Mouse (Mus musculus) heart, embryonic 12.5 days (tissue): ENCODE data around the gene Fbxl5. TPM values are rescaled to one million over a fixed set of nuclear protein-coding genes. Genes with fewer than 3 reads are reported as not detected.

Experiments used
- ATAC-seq: fragments of 200-750 bp; cut with Nextera tagmentation; 2 replicates; pipeline ENCODE4 v1.8.0; 2017; ENCODE audit warnings: moderate TSS enrichment, moderate library complexity; ENCODE audit not compliant: insufficient number of reproducible peaks, low FRiP score
- H3K27ac ChIP-seq: fragments of 300-500 bp; sonication (generic); 2 replicates; pipeline ENCODE4 v1.5.1; 2016; ENCODE audit warnings: mild to moderate bottlenecking, moderate library complexity; ENCODE audit not compliant: poor library complexity, severe bottlenecking
- H3K27me3 ChIP-seq: fragments of 300-500 bp; sonication (generic); replicated peaks from 2 replicates; pipeline ENCODE4 v1.6.1; 2016; ENCODE audit warnings: mild to moderate bottlenecking, moderate library complexity
- H3K36me3 ChIP-seq: fragments of 300-500 bp; sonication (generic); 2 replicates; pipeline ENCODE4 v1.6.1; 2016; ENCODE audit warnings: mild to moderate bottlenecking, moderate library complexity
- H3K4me1 ChIP-seq: fragments of 300-500 bp; sonication (generic); replicated peaks from 2 replicates; pipeline ENCODE4 v1.6.1; 2016; ENCODE audit warnings: mild to moderate bottlenecking
- H3K4me2 ChIP-seq: fragments of 300-500 bp; sonication (generic); 2 replicates; pipeline ENCODE4 v1.6.1; 2016; ENCODE audit warnings: mild to moderate bottlenecking, moderate library complexity
- H3K4me3 ChIP-seq: fragments of 300-500 bp; sonication (generic); 2 replicates; pipeline ENCODE4 v1.5.1; 2016; ENCODE audit warnings: mild to moderate bottlenecking
- H3K9ac ChIP-seq: fragments of 300-500 bp; sonication (generic); 2 replicates; pipeline ENCODE4 v1.6.1; 2016; ENCODE audit warnings: mild to moderate bottlenecking, moderate library complexity
- H3K9me3 ChIP-seq: fragments of 300-500 bp; sonication (generic); replicated peaks from 2 replicates; pipeline ENCODE4 v1.6.1; 2016; ENCODE audit warnings: mild to moderate bottlenecking, moderate library complexity
- WGBS: fragments of 180-500 bp; shearing (Covaris S2); methylation state at CpG from one replicate; pipeline ENCODE4 v1.1.7; 2016; 5-methylcytosine and 5-hydroxymethylcytosine counted together
- polyA plus RNA-seq: library from polyadenylated mRNA; unstranded; fragments of >200 nt; fragmentation: Nextera tagmentation; extraction: Ambion mirVana; gene quantifications from 2 replicates; pipeline ENCODE4 v1.2.1, GENCODE M21; 2016

Gene Fbxl5
- polyA plus RNA-seq, 1 experiment from 2014 or later = 48.2 TPM

DNA sequence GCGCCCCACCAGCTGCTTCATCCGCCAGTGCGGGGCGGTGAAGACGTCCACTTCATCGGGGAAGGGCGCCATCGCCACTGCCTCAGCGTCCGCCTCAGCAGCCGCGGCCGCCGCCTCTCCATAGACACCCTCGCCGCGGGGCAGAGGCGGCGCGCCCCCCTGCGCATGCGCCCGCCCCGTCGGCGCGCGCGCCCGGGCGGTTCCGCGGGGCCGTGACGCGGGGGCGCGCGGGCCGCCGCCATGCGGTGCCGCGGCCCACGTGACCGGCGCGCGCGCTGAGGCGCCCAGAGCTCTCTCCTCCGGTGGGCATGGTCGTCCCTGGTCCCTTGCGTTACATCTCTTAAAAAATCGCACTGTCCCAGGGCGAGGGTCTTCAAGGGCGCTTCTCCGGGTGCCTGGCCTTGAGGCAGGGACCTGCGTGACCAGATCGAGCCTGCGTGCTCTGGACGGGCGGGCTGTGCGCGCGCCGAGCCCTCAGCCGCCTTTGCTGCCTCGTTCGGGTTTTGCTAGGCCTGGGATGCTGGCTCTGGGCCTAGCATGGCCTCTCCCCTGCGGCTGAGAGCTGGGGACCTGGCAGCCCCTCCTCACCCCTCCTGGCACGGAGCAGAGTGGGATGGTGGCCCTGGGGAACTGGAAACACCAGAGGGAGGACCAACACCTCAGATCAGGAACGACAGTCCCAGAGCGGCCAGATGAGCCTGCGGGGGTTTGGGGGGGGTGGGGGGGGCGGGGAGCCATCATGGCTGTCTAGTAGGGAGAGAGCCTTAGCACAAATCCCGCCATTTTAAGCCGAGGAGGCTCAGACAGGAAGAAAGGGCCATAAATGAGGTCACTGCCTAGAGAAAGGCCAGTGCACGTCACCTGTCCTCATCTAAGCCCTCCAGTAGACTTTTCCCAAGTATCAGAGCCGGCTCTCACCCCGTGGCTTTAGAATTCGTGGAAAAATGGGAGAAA is 39.2 kb downstream of the Fbxl5 start:
- peak overlapping the region; percentile 92 for H3K27ac ChIP-seq
- peak overlapping the region; percentile 97 for H3K9ac ChIP-seq
- peak overlapping the region; percentile 78 for H3K4me2 ChIP-seq
- no peaks in the 10 kb centered on the region for H3K27me3 ChIP-seq
- no peaks in the 10 kb centered on the region for H3K9me3 ChIP-seq
- H3K4me3 ChIP-seq = peak overlapping the region; percentile 85
- peaks cover 15% of the 10 kb centered on the region for H3K4me1 ChIP-seq
- peak; percentile 92 for ATAC-seq
- 4% methylated on average over 82 of the region's 82 CpGs for WGBS
- 0 out of 2 replicates have a peak, but pooled peaks cover 3% of the 10 kb centered on the region for H3K36me3 ChIP-seq

DNA sequence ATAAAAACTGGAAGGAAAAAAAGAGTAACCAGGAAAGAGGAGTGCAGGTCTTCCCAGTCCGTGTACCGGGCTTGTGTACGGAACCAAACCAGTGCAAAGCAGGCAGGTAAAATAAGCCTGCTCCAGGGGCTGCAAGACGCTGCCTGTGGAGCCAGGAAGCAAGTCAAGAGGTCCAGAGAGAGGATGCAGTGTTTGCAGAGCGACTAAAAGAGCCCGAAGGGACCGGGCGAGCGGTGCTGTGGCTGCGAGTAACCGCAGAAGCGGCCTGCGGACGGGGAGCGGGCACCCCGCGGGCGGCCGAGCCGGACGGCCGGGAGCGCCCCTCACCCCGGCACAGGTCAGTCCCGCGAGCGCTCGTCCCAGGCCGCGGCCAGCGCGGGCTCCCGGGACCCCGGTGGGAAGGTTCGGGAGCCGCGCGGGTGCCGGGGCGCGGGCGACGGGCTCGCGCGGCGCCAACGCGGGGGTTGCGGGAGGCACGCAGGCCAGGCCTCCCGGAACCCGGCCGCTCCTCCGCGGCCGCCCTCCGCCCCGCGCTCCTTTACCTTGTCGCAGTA is 39.9 kb downstream of the Fbxl5 start:
- Histone ChIP-seq H3K27ac (peak overlapping the region; percentile 92), H3K4me3 (peak overlapping the region; percentile 85), H3K4me2 (peak overlapping the region; percentile 74), H3K9me3 (no peaks in the 10 kb centered on the region), H3K9ac (peak overlapping the region; percentile 97), H3K4me1 (peaks cover 19% of the 10 kb centered on the region), H3K27me3 (no peaks in the 10 kb centered on the region), H3K36me3 (0 out of 2 replicates have a peak, but pooled peaks cover 3% of the 10 kb centered on the region)
- under 1% methylated on average over 41 of the region's 61 CpGs for WGBS
- peak; percentile 80 for ATAC-seq

DNA sequence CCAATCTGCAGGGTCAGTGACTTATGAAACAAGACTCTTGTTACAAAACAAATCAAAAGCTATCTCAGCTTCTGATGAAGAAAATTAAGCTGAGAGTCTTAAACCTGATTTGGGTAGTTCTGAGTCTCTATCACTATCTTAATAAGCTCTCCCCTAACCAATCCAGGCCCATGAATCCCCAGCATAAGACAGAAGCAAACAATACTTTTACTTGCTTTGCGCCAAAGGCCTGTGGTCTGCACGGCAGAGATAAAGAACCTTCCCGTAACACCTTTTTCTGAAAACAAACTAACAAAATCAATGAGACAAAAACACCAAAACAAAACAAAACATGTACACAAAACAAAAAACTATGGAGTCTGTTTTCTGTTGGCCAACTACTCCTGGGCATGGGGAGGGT is 42.9 kb downstream of the Fbxl5 start:
- H3K9ac ChIP-seq = no peak overlapping the region
- no peak overlapping the region for H3K27ac ChIP-seq
- H3K9me3 ChIP-seq = no peaks in the 10 kb centered on the region
- H3K36me3 ChIP-seq = 0 out of 2 replicates have a peak, but pooled peaks cover 3% of the 10 kb centered on the region
- H3K4me2 ChIP-seq = no peak overlapping the region
- no peak for ATAC-seq
- no peaks in the 10 kb centered on the region for H3K27me3 ChIP-seq
- H3K4me3 ChIP-seq = no peak overlapping the region
- 72% methylated on average over 3 of the region's 3 CpGs for WGBS
- peaks cover 21% of the 10 kb centered on the region for H3K4me1 ChIP-seq

DNA sequence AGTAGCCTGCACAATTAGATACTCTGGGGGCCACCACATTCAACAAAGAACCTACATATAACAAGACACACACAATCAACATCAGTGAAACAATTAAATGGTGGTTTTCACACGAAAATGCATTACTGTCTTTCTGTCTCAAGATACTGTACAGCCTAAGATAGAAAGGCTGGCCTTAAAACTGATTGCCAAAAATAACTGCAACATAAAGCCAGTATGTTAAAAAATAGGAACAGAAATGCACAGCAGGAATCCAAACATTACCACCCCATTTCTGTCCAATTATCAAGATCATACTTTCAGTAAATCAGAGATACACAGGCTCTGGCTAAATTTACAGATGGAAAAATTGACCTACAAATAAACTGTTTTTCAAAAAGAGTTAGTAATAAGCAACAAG is 44.4 kb downstream of the Fbxl5 start:
- no peak for ATAC-seq
- Histone ChIP-seq H3K9ac (no peak overlapping the region), H3K36me3 (0 out of 2 replicates have a peak, but pooled peaks cover 3% of the 10 kb centered on the region), H3K27ac (no peak overlapping the region), H3K9me3 (no peaks in the 10 kb centered on the region), H3K4me2 (no peak overlapping the region), H3K4me3 (no peak overlapping the region), H3K4me1 (peaks cover 16% of the 10 kb centered on the region), H3K27me3 (no peaks in the 10 kb centered on the region)
- 42% methylated on average over 1 of the region's 1 CpGs for WGBS

DNA sequence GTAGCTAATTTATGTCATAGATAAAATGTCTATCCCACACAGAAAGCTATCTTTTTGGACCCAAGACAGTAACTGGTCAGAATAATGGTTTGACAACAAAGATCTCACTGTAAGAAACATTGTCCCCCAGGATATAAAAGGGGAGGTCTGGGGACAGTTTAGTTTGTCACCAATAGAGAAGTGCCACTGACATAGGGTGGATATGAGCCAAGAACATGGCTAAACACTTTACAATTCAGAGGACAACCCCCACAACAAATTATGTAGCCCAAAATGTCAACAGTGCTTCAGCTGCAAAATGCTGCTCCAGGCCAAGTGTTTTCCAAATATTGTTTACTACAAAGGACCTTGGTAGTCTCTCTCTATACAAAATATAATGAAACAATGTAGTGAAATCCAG is 45.0 kb downstream of the Fbxl5 start:
- Histone ChIP-seq H3K27ac (no peak overlapping the region), H3K9me3 (no peaks in the 10 kb centered on the region), H3K36me3 (0 out of 2 replicates have a peak, but pooled peaks cover 3% of the 10 kb centered on the region), H3K4me1 (peaks cover 16% of the 10 kb centered on the region), H3K4me2 (no peak overlapping the region), H3K4me3 (no peak overlapping the region), H3K27me3 (no peaks in the 10 kb centered on the region), H3K9ac (no peak overlapping the region)
- no peak for ATAC-seq

DNA sequence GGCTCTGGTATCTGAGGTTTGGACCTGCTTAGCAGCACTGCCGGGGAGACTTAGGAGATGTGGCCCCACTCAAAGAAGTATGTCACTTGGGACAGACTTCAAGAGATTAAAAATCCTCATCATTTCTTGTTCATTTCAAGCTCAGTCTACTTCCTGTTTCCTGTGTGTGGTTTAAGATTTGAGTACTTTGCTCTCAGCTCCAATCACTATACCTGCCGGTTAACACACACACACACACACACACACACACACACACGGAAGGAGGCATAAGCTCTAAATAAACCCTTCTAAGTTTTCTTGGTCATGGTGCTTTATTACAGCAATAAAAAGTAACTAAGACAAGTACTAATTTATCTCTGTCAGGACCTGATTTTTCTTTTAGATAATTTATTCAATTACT is 49.9 kb downstream of the Fbxl5 start:
- peaks cover 24% of the 10 kb centered on the region for H3K36me3 ChIP-seq

DNA sequence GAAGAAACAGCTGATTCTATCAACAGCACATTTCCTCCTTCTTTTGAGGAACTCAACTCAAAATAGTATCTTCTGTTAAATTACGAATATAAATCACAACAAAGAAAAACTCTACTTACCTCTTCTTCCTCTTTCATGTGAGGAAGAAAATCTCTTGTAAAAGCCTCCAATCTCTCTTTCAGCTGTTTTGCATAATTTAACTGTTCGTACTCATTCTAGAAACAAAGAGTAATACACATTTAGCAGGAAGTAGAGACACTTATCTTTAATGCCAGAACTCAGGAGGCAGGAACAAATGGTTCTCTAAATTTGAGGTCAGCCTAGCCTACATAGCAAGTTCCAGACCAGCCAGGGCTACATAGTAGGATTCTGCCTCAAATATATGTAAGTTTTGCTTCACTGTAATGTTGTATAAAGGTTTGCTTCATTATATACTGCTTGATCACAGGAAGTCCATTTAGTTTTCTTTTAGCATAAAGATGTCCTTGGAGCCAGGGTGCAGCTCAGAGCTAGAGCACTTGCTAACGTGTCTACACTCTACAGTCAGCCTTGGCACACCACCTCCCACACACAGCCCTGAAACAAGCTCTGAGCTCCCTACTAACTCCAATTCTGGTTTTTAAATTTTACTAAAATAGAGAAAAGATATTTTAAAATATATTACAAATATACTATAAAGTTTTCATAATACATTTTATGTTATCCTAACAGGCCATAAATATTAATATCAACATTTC is 50.7 kb downstream of the Fbxl5 start:
- Histone ChIP-seq H3K4me2 (no peak overlapping the region), H3K9ac (no peak overlapping the region), H3K27ac (no peak overlapping the region), H3K27me3 (no peaks in the 10 kb centered on the region), H3K4me1 (no peaks in the 10 kb centered on the region), H3K36me3 (peaks cover 26% of the 10 kb centered on the region), H3K4me3 (no peak overlapping the region), H3K9me3 (no peaks in the 10 kb centered on the region)
- 71% methylated on average over 3 of the region's 3 CpGs for WGBS
- no peak for ATAC-seq

More for the DNA sequence above, 49.9 kb downstream of the Fbxl5 start:
- no peaks in the 10 kb centered on the region for H3K9me3 ChIP-seq
- H3K27ac ChIP-seq = no peak overlapping the region
- no peak overlapping the region for H3K9ac ChIP-seq
- ATAC-seq = no peak
- no peak overlapping the region for H3K4me3 ChIP-seq
- 92% methylated on average over 3 of the region's 3 CpGs for WGBS
- no peak overlapping the region for H3K4me2 ChIP-seq
- 0 out of 2 replicates have a peak, but pooled peaks cover 2% of the 10 kb centered on the region for H3K4me1 ChIP-seq
- H3K27me3 ChIP-seq = no peaks in the 10 kb centered on the region

DNA sequence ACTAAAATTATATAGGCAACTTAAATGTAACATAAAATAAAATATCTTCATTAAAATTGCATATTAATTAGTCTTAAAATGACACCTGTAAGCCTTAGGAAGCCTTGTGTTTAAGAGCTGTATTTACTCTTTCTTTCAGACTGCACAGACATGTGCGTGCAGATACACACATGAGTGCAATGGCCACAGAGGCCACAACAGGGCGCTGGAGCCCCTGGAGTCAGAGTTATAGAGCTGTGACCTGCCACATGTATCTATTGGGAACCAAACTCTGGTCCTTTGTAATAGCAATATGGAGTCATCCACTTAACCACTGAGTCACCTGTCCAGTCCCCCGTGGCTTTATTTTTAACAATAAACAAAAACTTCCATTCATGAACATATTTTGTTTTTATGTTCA is 72.3 kb downstream of the Fbxl5 start:
- H3K9ac ChIP-seq = no peak overlapping the region
- H3K27me3 ChIP-seq = no peaks in the 10 kb centered on the region
- H3K4me2 ChIP-seq = no peak overlapping the region
- H3K9me3 ChIP-seq = no peaks in the 10 kb centered on the region
- no peak overlapping the region for H3K27ac ChIP-seq
- H3K4me1 ChIP-seq = no peaks in the 10 kb centered on the region
- no peak for ATAC-seq
- no peak overlapping the region for H3K4me3 ChIP-seq
- peaks cover 16% of the 10 kb centered on the region for H3K36me3 ChIP-seq
- 89% methylated on average over 3 of the region's 3 CpGs for WGBS

DNA sequence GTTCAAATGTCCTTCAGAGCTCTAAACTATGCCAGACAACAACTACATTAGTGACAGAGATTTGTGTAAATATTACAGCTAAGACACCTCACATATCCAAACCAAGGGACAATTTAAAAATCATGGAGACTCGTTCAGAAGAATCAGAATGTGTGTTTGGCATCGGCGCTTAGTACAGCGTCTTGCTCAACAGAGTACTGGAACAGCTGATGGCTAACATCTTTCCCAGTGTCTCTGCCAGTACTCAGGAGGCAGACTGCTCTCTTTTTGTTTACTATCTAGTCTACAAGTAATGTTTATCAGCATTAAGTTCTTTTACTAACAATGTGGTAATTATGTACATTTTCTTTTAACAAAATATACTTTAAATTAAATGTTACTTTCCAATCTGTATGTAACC is 73.4 kb downstream of the Fbxl5 start:
- H3K36me3 ChIP-seq = peaks cover 18% of the 10 kb centered on the region
- H3K4me2 ChIP-seq = no peak overlapping the region
- H3K4me3 ChIP-seq = no peak overlapping the region
- no peaks in the 10 kb centered on the region for H3K27me3 ChIP-seq
- H3K9ac ChIP-seq = no peak overlapping the region
- no peaks in the 10 kb centered on the region for H3K4me1 ChIP-seq
- WGBS = 92% methylated on average over 4 of the region's 4 CpGs
- no peaks in the 10 kb centered on the region for H3K9me3 ChIP-seq
- no peak overlapping the region for H3K27ac ChIP-seq
- ATAC-seq = no peak

DNA sequence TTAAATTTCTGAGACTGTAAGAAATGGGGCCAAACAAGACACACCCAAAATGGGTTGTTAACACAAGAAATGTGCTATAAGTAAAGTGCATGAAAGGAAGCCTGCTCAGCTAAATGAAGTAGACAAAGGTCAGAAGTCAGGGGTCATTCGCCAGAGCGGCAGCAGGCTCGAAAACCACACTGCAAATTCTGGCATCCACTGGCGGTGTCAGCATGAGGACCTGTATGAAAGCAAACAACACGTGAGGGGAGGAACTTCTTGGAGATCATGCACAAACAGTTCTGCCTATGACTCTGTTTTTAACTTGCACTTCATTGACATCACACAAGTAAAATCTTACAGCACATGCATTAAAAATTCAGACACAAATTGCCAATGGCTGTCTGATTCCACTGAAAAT is 76.3 kb downstream of the Fbxl5 start:
- no peaks in the 10 kb centered on the region for H3K9me3 ChIP-seq
- H3K4me3 ChIP-seq = no peak overlapping the region
- H3K27ac ChIP-seq = no peak overlapping the region
- 77% methylated on average over 5 of the region's 5 CpGs for WGBS
- H3K36me3 ChIP-seq = peaks cover 26% of the 10 kb centered on the region
- no peak for ATAC-seq
- no peak overlapping the region for H3K4me2 ChIP-seq
- no peaks in the 10 kb centered on the region for H3K4me1 ChIP-seq
- H3K27me3 ChIP-seq = no peaks in the 10 kb centered on the region
- H3K9ac ChIP-seq = no peak overlapping the region

DNA sequence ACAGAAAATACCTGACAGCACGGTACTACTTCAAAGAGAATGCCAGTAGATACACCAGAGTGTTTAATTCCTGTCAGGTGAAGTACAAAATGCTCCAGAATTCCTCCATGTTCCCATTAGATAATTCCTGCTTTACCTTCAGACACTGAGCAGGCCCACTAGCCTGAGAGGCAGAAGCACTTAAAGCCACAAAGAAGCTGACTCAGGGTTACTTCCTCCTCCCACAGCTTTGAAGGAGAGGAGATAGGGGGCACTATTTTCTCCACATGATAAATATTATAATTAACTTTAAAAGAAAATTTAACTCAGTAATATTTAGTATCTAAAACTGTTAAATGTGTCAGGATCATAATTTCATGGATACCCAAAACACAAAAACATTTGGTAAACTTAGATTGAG is 77.3 kb downstream of the Fbxl5 start:
- H3K9ac ChIP-seq = no peak overlapping the region
- no peak for ATAC-seq
- H3K36me3 ChIP-seq = peaks cover 29% of the 10 kb centered on the region
- no peak overlapping the region for H3K4me3 ChIP-seq
- H3K27me3 ChIP-seq = no peaks in the 10 kb centered on the region
- no peak overlapping the region for H3K27ac ChIP-seq
- H3K9me3 ChIP-seq = no peaks in the 10 kb centered on the region
- H3K4me2 ChIP-seq = no peak overlapping the region
- WGBS = 81% methylated on average over 1 of the region's 1 CpGs
- no peaks in the 10 kb centered on the region for H3K4me1 ChIP-seq
